Mouse (Mus musculus) c-Kit-positive CD71-negative TER-119-negative erythroid progenitor cells, embryonic 14.5 days (primary cell): ENCODE measurements around the gene Snrpc.

ENCODE experiments used
- DNase-seq: peaks from one replicate; pipeline ENCODE4 v3.0.0-alpha.2; 2013; ENCODE audit warnings: low read depth

Gene Snrpc

GRCm38 (mm10) chr17:27819971-27820567 is 17.9 kb upstream of the Snrpc start:
- DNase-seq = no peak

GRCm38 (mm10) chr17:27820568-27821406 is 17.2 kb upstream of the Snrpc start, which contains the start of gene D17Wsu92e:
Gene D17Wsu92e, minus strand, starts transcription at chr17:27820648.
- DNase-seq = peak; percentile 99

- DNase-seq = no peak
These were observed 16.3 kb upstream of the Snrpc start for GRCm38 (mm10) chr17:27821407-27822338.

GRCm38 (mm10) chr17:27823142-27823905 is 14.6 kb upstream of the Snrpc start:
- DNase-seq = no peak

- DNase-seq = no peak
These were observed 13.0 kb upstream of the Snrpc start for GRCm38 (mm10) chr17:27824941-27825340.

- DNase-seq = no peak
These were observed 12.4 kb upstream of the Snrpc start for GRCm38 (mm10) chr17:27825539-27825938.

- DNase-seq = peak; percentile 85
These were observed 11.7 kb upstream of the Snrpc start for GRCm38 (mm10) chr17:27825984-27826905.

GRCm38 (mm10) chr17:27826908-27827383 is 11.0 kb upstream of the Snrpc start:
- no peak for DNase-seq

- DNase-seq = no peak
These were observed 10.4 kb upstream of the Snrpc start for GRCm38 (mm10) chr17:27827511-27827910.

- no peak for DNase-seq
These were observed 7.5 kb upstream of the Snrpc start for GRCm38 (mm10) chr17:27830411-27830810.

GRCm38 (mm10) chr17:27839469-27840252 is 1.7 kb downstream of the Snrpc start:
- DNase-seq = peak; percentile 89

GRCm38 (mm10) chr17:27848351-27848750 is 10.4 kb downstream of the Snrpc start:
- no peak for DNase-seq

GRCm38 (mm10) chr17:27851076-27851475 is 13.1 kb downstream of the Snrpc start:
- DNase-seq = no peak

- DNase-seq = peak; percentile 73
These were observed 18.4 kb downstream of the Snrpc start, which contains the start of gene Uhrf1bp1 for GRCm38 (mm10) chr17:27856265-27856797. Gene Uhrf1bp1, plus strand, starts transcription at chr17:27856441.

- DNase-seq = peak; percentile 41
These were observed 19.1 kb downstream of the Snrpc start for GRCm38 (mm10) chr17:27856798-27857648.

GRCm38 (mm10) chr17:27857649-27858475 is 19.9 kb downstream of the Snrpc start:
- no peak for DNase-seq

- DNase-seq = no peak
These were observed 21.2 kb downstream of the Snrpc start for GRCm38 (mm10) chr17:27859131-27859530.
